In the genomic region with DNA sequence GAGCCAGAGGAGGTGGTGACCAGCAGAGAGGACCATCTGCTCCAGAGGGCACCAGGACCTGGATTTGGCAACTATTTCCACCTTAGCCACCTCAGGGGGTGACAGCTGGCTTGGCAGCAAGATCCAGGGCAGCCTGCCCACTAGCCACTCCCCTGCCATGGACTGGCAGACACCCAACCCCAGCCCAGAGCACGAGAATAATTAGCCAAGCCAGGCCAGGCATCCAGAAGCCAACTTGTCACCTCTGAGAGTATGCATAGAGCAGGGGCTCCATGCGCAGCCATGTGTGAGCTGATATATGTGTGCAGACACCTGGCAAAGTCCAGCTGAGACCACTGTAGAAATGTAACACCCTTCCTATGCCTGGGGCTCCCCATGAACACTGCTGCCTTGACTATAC, we compare ENCODE assay signal across 12 mouse cellular contexts. TPM values are rescaled to one million over a fixed set of nuclear protein-coding genes. Genes with fewer than 3 reads are reported as not detected.
DNase-seq lines count a peak whose midpoint lies in the region; ATAC-seq and TF ChIP-seq lines count a peak whose summit lies in the region.
"Had no signal": no experiment of that assay in that cellular context is flagged by ENCODE, and none has a peak within 500 bp of the region (broad histone marks: within the 10 kb centered on the region; RNA-seq: fewer than 3 reads in every experiment).

No protein-coding gene starts in this region.

- intact Hi-C loops in gastrocnemius, adult 2 months (cut with DNase I), result no loop called here
- intact Hi-C loops in gastrocnemius, postnatal 14 days (cut with DNase I; ENCODE audit: low total_unique reads), result no loop called here

- no peak for TF ChIP-seq CTCF in gastrocnemius, adult 2 months (IDR thresholded peaks at IDR 0.05)

- ATAC-seq in activated CD4-positive, CD25-positive, alpha-beta regulatory T cell, adult 4 months, result no peak

- H3K4me3 ChIP-seq in gastrocnemius, adult 2 months, result no peak overlapping the region

- H3K27ac ChIP-seq in gastrocnemius, adult 2 months, result no peak overlapping the region

- peak; percentile 27 for DNase-seq in gastrocnemius, adult 2 months
- DNase-seq in gastrocnemius, postnatal 14 days, result no peak
- peak; percentile 26 for DNase-seq in Muller cell, postnatal 12 days (ENCODE audit: inconsistent ontology term)
- DNase-seq in cerebellum, postnatal 4 days (ENCODE audit: low spot score in 2 of 2), result peak; percentile 62 to 93
- DNase-seq in kidney, postnatal 14 days, result peak; percentile 77
- no peak for DNase-seq in frontal cortex, postnatal 14 days (ENCODE audit: low spot score in 2 of 2)
- DNase-seq in layer of hippocampus, adult 9-11 months, result no peak
- DNase-seq: lung, adult 18-20 months had no signal

RNA-seq across cellular contexts. Expression of a gene that starts 7.9 kb away (rescaled TPM):
- total RNA-seq in gastrocnemius, adult 2 months (2021), result not detected
- not detected for total RNA-seq in gastrocnemius, postnatal 14 days (2021)
- polyA plus RNA-seq in activated CD4-positive, CD25-positive, alpha-beta regulatory T cell, adult 4 months (2017; shearing (Covaris generic)), result not detected
- total RNA-seq: CH12.LX had no signal
- polyA plus RNA-seq: large intestine, adult 2 months; stomach, embryonic 14.5 days had no signal

RNA-seq across cellular contexts. Expression of a gene that starts 29.1 kb away (rescaled TPM):
- total RNA-seq in gastrocnemius, adult 2 months (2021), result under 1 TPM; 0.28 to 0.81 TPM
- under 1 TPM; 0.55 to 0.60 TPM for total RNA-seq in gastrocnemius, postnatal 14 days (2021)
- polyA plus RNA-seq in activated CD4-positive, CD25-positive, alpha-beta regulatory T cell, adult 4 months (2017; shearing (Covaris generic)), result not detected
- total RNA-seq: CH12.LX had no signal

RNA-seq across cellular contexts. Expression of a gene that starts 47.9 kb away (rescaled TPM):
- not detected for total RNA-seq in gastrocnemius, adult 2 months (2021)
- total RNA-seq in gastrocnemius, postnatal 14 days (2021), result not detected
- not detected for polyA plus RNA-seq in activated CD4-positive, CD25-positive, alpha-beta regulatory T cell, adult 4 months (2017; shearing (Covaris generic))
- total RNA-seq: CH12.LX had no signal
- polyA plus RNA-seq: large intestine, adult 2 months; stomach, embryonic 14.5 days had no signal

Comparison
In these comparisons a context has a peak if more than half of its experiments do, and no peak if none do; other contexts are left out.
1. DNase-seq: peak in gastrocnemius, adult 2 months (single experiment), Muller cell, postnatal 12 days (single experiment), cerebellum, postnatal 4 days (2 of 2) and kidney, postnatal 14 days (single experiment); none in gastrocnemius, postnatal 14 days (single experiment), frontal cortex, postnatal 14 days (0 of 2) and layer of hippocampus, adult 9-11 months (single experiment).